8 mouse cellular contexts compared by ENCODE assay signal in the genomic region with DNA sequence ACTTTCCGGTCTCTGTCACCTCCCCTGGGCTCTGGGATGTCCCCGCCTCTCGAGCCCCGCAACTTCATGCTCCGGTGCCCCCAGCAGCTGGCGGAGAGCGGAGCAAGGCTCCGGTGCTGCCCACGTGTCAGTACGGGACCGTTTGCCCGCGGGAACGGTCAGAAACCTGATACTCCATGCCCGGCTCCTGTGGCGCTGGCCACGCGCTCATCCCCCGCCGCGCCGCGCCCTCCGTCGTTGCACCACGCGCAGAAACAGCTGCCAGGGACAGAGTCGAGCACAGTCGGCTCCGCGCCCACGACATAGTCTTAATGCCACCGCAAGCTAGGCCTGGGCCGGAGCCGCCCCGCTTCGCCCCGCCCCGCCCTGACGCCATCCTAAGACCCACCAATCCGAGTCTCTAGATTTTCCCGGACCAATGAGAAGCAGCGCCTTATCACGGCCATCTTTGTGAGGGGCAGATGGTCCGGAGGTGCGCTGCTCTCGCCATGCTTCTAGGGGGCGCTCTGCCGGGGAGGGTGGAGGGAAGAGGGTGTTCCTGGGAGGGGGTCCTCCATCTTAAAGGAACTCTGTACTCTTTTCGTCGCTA. TPM values are rescaled to one million over a fixed set of nuclear protein-coding genes. Genes with fewer than 3 reads are reported as not detected.
DNase-seq lines count a peak whose midpoint lies in the region; ATAC-seq and TF ChIP-seq lines count a peak whose summit lies in the region.

No protein-coding gene starts in this region.

- peak overlapping the region; percentile 86 for H3K27ac ChIP-seq in embryonic facial prominence, embryonic 13.5 days
- H3K27ac ChIP-seq in limb, embryonic 14.5 days (replicated peaks; ENCODE audit: low read depth, low read length) = peak overlapping the region; percentile 88
- H3K27ac ChIP-seq in midbrain, postnatal 0 days (ENCODE audit: low read depth, low read length) = peak overlapping the region; percentile 75

- TF ChIP-seq CTCF in midbrain, postnatal 0 days (IDR thresholded peaks at IDR 0.05) = peak; percentile 91

- H3K4me1 ChIP-seq in embryonic facial prominence, embryonic 13.5 days = peaks cover 13% of the 10 kb centered on the region
- peaks cover 11% of the 10 kb centered on the region for H3K4me1 ChIP-seq in limb, embryonic 14.5 days (ENCODE audit: control insufficient read depth, insufficient read depth, low read length)
- H3K4me1 ChIP-seq in midbrain, postnatal 0 days (ENCODE audit: insufficient read depth, low read length) = peaks cover 3% of the 10 kb centered on the region; the same call in 1 of the 2 replicates

- DNase-seq in 3134 (ENCODE audit: extremely low read depth, insufficient read length, low spot score) = peak; percentile 99
- DNase-seq in adrenal gland, postnatal 36 days = peak; percentile 95 to 97
- DNase-seq in heart, adult 8-10 months (ENCODE audit: low spot score) = peak; percentile 94
- DNase-seq in kidney, adult 9 months = peak; percentile 95
- peak; percentile 99 for DNase-seq in limb, embryonic 14.5 days (ENCODE audit: low spot score)
- DNase-seq in midbrain, postnatal 0 days (ENCODE audit: low spot score) = peak; percentile 99
- DNase-seq in spleen, postnatal 14 days (ENCODE audit: low spot score in 2 of 2) = peak; percentile 79 to 89

- no peaks in the 10 kb centered on the region for H3K9me3 ChIP-seq in embryonic facial prominence, embryonic 13.5 days
- H3K9me3 ChIP-seq in limb, embryonic 14.5 days (ENCODE audit: control insufficient read depth, low read length) = no peaks in the 10 kb centered on the region
- H3K9me3 ChIP-seq in midbrain, postnatal 0 days (ENCODE audit: low read length) = no peaks in the 10 kb centered on the region

- WGBS in embryonic facial prominence, embryonic 13.5 days = under 1% methylated on average over 51 of the region's 51 CpGs
- under 1% methylated on average over 45 of the region's 51 CpGs for WGBS in limb, embryonic 14.5 days
- under 1% methylated on average over 51 of the region's 51 CpGs for WGBS in midbrain, postnatal 0 days

- TF ChIP-seq POLR2A in limb, embryonic 14.5 days (IDR thresholded peaks at IDR 0.05; ENCODE audit: borderline replicate concordance, extremely low read depth, insufficient read depth, insufficient read length) = 0 out of 2 replicates have a peak, but pooled peaks have one; percentile 48

- ATAC-seq in embryonic facial prominence, embryonic 13.5 days (ENCODE audit: insufficient number of reproducible peaks, insufficient read depth, low FRiP score, low TSS enrichment, low read depth) = peak; percentile 97
- peak; percentile 99 for ATAC-seq in limb, embryonic 14.5 days (ENCODE audit: low FRiP score, low read depth)
- peak; percentile 96 for ATAC-seq in midbrain, postnatal 0 days (ENCODE audit: low FRiP score)

- H3K36me3 ChIP-seq in embryonic facial prominence, embryonic 13.5 days = peaks cover 6% of the 10 kb centered on the region; the same call in 1 of the 2 replicates
- peaks cover 11% of the 10 kb centered on the region; the same call in 1 of the 2 replicates for H3K36me3 ChIP-seq in limb, embryonic 14.5 days (ENCODE audit: control insufficient read depth, insufficient read depth, low read length)
- H3K36me3 ChIP-seq in midbrain, postnatal 0 days (ENCODE audit: insufficient read depth, low read length) = peaks cover 9% of the 10 kb centered on the region; the same call in 1 of the 2 replicates

- H3K4me2 ChIP-seq in embryonic facial prominence, embryonic 13.5 days = peak overlapping the region; percentile 80
- H3K4me2 ChIP-seq in limb, embryonic 14.5 days (replicated peaks; ENCODE audit: low read depth, low read length, severe bottlenecking) = peak overlapping the region; percentile 81
- H3K4me2 ChIP-seq in midbrain, postnatal 0 days (ENCODE audit: low read depth, low read length, poor library complexity, severe bottlenecking) = peak overlapping the region; percentile 73

- H3K27me3 ChIP-seq in embryonic facial prominence, embryonic 13.5 days = no peaks in the 10 kb centered on the region
- H3K27me3 ChIP-seq in limb, embryonic 14.5 days (ENCODE audit: control insufficient read depth, insufficient read depth, low read length) = no peaks in the 10 kb centered on the region
- H3K27me3 ChIP-seq in midbrain, postnatal 0 days (ENCODE audit: insufficient read depth, low read length) = no peaks in the 10 kb centered on the region

- H3K4me3 ChIP-seq in embryonic facial prominence, embryonic 13.5 days = peak overlapping the region; percentile 80
- peak overlapping the region; percentile 89 for H3K4me3 ChIP-seq in limb, embryonic 14.5 days (replicated peaks; ENCODE audit: low read length)
- H3K4me3 ChIP-seq in midbrain, postnatal 0 days (ENCODE audit: low read depth, low read length) = peak overlapping the region; percentile 83

- peak overlapping the region; percentile 94 for H3K9ac ChIP-seq in embryonic facial prominence, embryonic 13.5 days
- H3K9ac ChIP-seq in limb, embryonic 14.5 days (ENCODE audit: low read depth, low read length, severe bottlenecking) = peak overlapping the region; percentile 88
- H3K9ac ChIP-seq in midbrain, postnatal 0 days (replicated peaks; ENCODE audit: low read length, poor library complexity, severe bottlenecking) = peak overlapping the region; percentile 87

RNA-seq across cellular contexts. Expression of a gene that starts 10.0 kb away (rescaled TPM):
- 10 to 100 TPM; 12.8 to 14.9 TPM for total RNA-seq in adrenal gland, postnatal 36 days (2021)
- polyA plus RNA-seq in embryonic facial prominence, embryonic 13.5 days (2015; fragmentation: Nextera tagmentation; extraction: Ambion mirVana) = 29.7 and 34.1 TPM in 2 replicates
- total RNA-seq in heart, adult 8-10 months (2022) = 1 to 10 TPM; 5.5 to 6.0 (median 5.8) TPM
- polyA plus RNA-seq in limb, embryonic 14.5 days (2012; rRNA removed) = 75.7 and 101 TPM in 2 replicates
- polyA plus RNA-seq in limb, embryonic 14.5 days (2014; fragmentation: Nextera tagmentation; extraction: Ambion mirVana) = 30.7 and 33.4 TPM in 2 replicates
- 24.6 and 25.9 TPM in 2 replicates for total RNA-seq in midbrain, postnatal 0 days (2014; rRNA removed)
- polyA plus RNA-seq in midbrain, postnatal 0 days (2015; fragmentation: Nextera tagmentation; extraction: Ambion mirVana) = 25.1 and 29.6 TPM in 2 replicates

RNA-seq across cellular contexts. Expression of a gene that starts 19.0 kb away (rescaled TPM):
- 10 to 100 TPM; 74.7 to 76.3 TPM for total RNA-seq in adrenal gland, postnatal 36 days (2021)
- polyA plus RNA-seq in embryonic facial prominence, embryonic 13.5 days (2015; fragmentation: Nextera tagmentation; extraction: Ambion mirVana) = 102 and 114 TPM in 2 replicates
- total RNA-seq in heart, adult 8-10 months (2022) = 10 to 100 TPM; 23.3 to 27.1 (median 25.7) TPM
- polyA plus RNA-seq in limb, embryonic 14.5 days (2012; rRNA removed) = 211 and 240 TPM in 2 replicates
- 84.7 and 87.1 TPM in 2 replicates for polyA plus RNA-seq in limb, embryonic 14.5 days (2014; fragmentation: Nextera tagmentation; extraction: Ambion mirVana)
- 88.1 and 92.4 TPM in 2 replicates for total RNA-seq in midbrain, postnatal 0 days (2014; rRNA removed)
- polyA plus RNA-seq in midbrain, postnatal 0 days (2015; fragmentation: Nextera tagmentation; extraction: Ambion mirVana) = 58.2 and 59.4 TPM in 2 replicates

RNA-seq across cellular contexts. Expression of a gene that starts 26.9 kb away (rescaled TPM):
- 10 to 100 TPM; 13.0 to 18.9 TPM for total RNA-seq in adrenal gland, postnatal 36 days (2021)
- polyA plus RNA-seq in embryonic facial prominence, embryonic 13.5 days (2015; fragmentation: Nextera tagmentation; extraction: Ambion mirVana) = 19.4 and 21.8 TPM in 2 replicates
- total RNA-seq in heart, adult 8-10 months (2022) = 10 to 100 TPM; 16.4 to 28.8 (median 21.7) TPM
- polyA plus RNA-seq in limb, embryonic 14.5 days (2012; rRNA removed) = 36.8 and 52.0 TPM in 2 replicates
- polyA plus RNA-seq in limb, embryonic 14.5 days (2014; fragmentation: Nextera tagmentation; extraction: Ambion mirVana) = 18.5 and 20.3 TPM in 2 replicates
- 43.7 and 46.2 TPM in 2 replicates for total RNA-seq in midbrain, postnatal 0 days (2014; rRNA removed)
- polyA plus RNA-seq in midbrain, postnatal 0 days (2015; fragmentation: Nextera tagmentation; extraction: Ambion mirVana) = 54.4 and 54.6 TPM in 2 replicates

RNA-seq across cellular contexts. Expression of a gene that starts 46.9 kb away (rescaled TPM):
- total RNA-seq in adrenal gland, postnatal 36 days (2021) = not detected
- polyA plus RNA-seq in embryonic facial prominence, embryonic 13.5 days (2015; fragmentation: Nextera tagmentation; extraction: Ambion mirVana) = 0.34 and 0.58 TPM in 2 replicates
- not detected for total RNA-seq in heart, adult 8-10 months (2022)
- 0.14 and 0.15 TPM in 2 replicates for polyA plus RNA-seq in limb, embryonic 14.5 days (2012; rRNA removed)
- not detected in 2 replicates for polyA plus RNA-seq in limb, embryonic 14.5 days (2014; fragmentation: Nextera tagmentation; extraction: Ambion mirVana)
- 2.5 and 3.8 TPM in 2 replicates for total RNA-seq in midbrain, postnatal 0 days (2014; rRNA removed)
- 3.7 and 4.0 TPM in 2 replicates for polyA plus RNA-seq in midbrain, postnatal 0 days (2015; fragmentation: Nextera tagmentation; extraction: Ambion mirVana)

RNA-seq across cellular contexts. Expression of a gene that starts 47.5 kb away (rescaled TPM):
- total RNA-seq in adrenal gland, postnatal 36 days (2021) = 10 to 100 TPM; 96.0 to 97.8 TPM
- polyA plus RNA-seq in embryonic facial prominence, embryonic 13.5 days (2015; fragmentation: Nextera tagmentation; extraction: Ambion mirVana) = 49.1 and 50.2 TPM in 2 replicates
- total RNA-seq in heart, adult 8-10 months (2022) = 100 to 1,000 TPM; 111 to 143 (median 126) TPM
- 61.4 and 91.8 TPM in 2 replicates for polyA plus RNA-seq in limb, embryonic 14.5 days (2012; rRNA removed)
- 49.3 and 52.2 TPM in 2 replicates for polyA plus RNA-seq in limb, embryonic 14.5 days (2014; fragmentation: Nextera tagmentation; extraction: Ambion mirVana)
- total RNA-seq in midbrain, postnatal 0 days (2014; rRNA removed) = 16.7 and 20.0 TPM in 2 replicates
- 20.3 and 21.3 TPM in 2 replicates for polyA plus RNA-seq in midbrain, postnatal 0 days (2015; fragmentation: Nextera tagmentation; extraction: Ambion mirVana)

Comparison
In these comparisons a context has a peak if more than half of its experiments do, and no peak if none do; other contexts are left out.
1. Peak in every context shown above with its lines: DNase-seq, ATAC-seq, H3K4me3 ChIP-seq and H3K27ac ChIP-seq.